Mouse (Mus musculus): ENCODE data around the gene Mindy4.
"Not testable (repeated sequence)": the region's sequence is repeated elsewhere in the genome, so short reads cannot be mapped to it uniquely, and the experiment has no call there.

Mindy4 gene

DNA sequence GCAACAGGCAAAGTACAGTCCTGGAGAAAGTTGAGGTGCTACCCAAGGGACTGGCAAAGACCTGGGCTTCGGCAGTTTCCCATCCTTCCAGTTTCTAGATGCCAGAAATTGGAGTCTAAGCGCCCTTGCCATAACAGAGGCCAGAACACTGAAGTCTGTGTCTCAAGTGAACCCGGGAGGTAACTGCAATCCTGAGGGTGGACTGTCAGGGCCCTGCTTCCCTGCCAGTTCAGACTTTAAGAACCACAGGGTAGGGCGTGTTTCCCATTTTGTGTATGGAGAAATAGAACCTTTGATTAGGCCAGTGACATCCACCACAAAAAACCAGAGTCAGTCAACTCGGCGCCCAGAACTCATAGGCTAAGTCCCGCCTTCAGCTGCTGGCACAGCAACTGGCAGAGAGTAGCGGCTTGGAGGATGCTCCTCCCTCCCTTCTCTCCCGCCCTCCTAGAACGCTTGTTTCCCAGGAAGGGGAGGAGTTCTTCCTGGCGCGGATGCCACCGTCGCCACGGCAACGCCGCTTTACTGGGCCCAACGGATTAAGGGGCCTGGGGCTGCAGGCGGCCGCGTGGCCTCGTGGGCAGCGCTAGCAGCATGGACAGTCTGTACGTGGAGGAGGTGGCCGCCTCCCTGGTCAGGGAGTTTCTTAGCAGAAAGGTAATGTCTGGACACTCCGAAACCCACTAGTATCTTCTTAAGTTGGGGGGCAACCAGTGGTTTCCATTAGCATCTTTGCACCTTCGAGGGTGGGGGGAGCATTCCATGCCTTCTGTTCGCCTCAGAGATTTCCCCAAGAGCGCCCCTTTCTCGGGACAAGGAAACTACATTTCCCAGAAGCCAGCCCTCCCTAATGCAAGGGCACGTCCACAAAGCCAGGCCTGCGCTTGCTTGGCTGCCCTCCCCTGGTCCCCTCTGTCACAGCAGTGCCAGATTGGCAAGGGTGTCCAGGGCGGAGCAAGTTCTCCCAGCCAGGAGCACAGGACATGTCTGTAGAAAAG is at the start of gene Mindy4:
TSS of gene Mindy4 (plus strand) at position 471 of the 998 bp plus-strand sequence.
- DNase-seq (ENCODE audit: low read depth), result peak; percentile 51

DNA sequence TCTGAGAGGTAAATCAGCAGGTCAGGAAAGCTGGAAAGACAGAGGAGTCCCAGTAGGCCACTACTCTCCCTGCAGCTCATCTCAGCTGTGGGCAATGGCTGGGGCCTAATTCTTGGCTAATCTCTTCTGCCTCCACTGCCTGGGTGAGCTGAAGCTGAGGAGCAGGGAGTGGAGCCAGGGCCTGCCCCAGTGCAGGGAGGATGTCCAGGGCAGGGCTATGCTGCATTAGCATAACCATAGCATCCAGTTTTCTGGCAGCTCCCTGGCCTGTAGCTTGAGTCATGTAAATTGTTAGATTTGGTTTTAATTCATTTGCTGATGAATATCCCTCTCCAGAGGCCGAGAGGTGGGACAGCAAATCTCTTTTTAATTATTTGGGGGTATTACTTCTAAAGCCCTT is 43.9 kb upstream of the Mindy4 start:
- DNase-seq (ENCODE audit: low read depth), result no peak

DNA sequence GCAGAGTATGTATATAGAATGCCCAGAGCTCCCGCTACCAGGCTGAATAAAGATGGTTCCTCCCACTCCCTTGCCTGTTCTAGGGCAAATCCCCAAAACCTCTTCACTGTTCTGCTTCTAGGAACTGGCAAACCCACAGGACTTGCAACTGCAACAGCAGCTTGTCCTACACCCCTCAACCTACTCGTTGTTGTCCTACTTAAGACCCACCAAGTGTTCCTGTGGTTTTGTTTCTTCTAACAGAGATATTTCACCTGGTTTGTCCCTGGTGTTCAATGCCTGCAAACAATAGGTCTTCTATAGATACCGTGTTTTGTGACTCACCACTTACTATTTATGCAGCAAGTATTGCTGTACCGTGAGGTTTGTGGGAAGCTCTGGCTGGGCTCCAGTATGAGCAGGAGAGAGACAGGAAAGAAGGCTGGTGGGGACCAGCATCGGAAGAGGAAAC is 41.8 kb upstream of the Mindy4 start:
- DNase-seq (ENCODE audit: low read depth), result no peak

DNA sequence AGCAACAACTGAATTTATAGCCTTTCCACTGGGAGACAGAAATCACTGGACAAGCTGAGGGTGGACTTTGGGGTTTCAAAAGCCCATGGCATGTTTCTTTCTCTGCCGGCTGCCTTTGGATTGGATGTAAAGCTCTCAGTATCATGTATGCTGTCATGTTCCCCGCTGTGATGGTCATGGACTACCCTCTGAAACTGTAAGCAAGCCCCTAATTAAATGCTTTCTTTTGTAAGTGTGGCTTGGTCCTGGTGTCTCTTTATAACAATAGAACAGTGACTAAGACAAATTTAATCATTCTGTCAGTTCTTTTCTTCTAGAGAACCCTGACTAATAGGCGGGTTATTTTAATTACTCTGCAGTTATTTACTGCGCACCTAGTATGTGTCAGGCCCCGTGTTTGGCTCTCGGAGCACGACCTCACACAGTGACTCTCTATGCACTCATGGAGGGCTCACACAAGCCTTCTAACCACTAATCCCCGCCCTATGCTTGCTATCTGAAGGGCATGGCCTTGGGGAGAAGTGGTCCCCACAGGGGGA is 40.1 kb upstream of the Mindy4 start:
- no peak for DNase-seq (ENCODE audit: low read depth)

DNA sequence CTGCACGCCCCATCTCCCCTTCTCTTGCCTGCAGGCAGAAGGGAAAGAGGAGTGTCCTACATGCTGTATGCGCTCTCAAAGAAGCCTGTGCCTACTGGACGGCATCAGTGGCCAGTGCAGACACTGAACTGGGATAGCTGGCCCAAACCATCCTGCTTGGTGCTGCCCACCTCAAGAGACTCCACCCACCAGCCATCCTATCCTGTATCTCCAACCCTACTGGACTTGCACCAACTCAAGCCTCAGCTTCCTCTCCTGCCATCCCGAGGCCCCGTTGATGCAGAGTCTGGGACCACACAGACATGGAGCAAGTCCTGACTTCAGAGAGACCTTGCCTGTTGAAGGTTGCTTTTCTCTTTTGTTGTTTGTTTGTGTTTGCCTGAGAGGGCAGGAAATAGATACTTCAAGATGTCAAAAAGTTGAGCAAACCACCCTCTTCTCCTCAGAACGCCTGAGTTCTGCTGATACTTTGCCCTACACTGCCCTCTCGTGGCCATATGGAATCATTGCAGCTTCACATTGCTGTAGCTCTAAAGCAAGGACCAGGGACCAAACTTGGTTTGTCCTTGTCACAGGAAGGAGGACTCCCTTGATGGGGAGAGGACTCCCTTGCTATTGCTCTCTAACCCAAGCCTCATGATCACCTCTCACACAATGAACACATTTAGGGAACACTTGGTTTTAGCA is 36.3 kb upstream of the Mindy4 start:
- peak; percentile 61 for DNase-seq (ENCODE audit: low read depth)

DNA sequence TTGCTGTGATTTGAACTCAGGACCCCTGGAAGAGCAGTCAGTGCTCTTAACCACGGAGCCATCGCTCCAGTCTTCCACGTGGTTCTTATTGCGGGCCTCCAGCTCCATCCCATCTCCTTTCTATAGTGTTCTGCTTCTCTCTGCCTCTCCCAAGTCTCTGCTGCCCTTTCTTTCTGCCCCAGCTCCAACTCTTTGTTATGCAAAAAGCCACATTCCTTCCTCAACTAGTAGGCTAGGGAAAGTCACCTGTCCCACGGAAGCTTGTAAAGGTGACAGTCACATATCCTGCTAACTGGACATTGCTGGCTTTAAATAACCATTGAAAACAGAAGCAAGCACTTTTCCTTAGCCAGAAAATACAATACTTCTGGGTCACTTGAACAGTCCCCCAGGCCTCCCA is 33.4 kb upstream of the Mindy4 start:
- DNase-seq (ENCODE audit: low read depth), result no peak

DNA sequence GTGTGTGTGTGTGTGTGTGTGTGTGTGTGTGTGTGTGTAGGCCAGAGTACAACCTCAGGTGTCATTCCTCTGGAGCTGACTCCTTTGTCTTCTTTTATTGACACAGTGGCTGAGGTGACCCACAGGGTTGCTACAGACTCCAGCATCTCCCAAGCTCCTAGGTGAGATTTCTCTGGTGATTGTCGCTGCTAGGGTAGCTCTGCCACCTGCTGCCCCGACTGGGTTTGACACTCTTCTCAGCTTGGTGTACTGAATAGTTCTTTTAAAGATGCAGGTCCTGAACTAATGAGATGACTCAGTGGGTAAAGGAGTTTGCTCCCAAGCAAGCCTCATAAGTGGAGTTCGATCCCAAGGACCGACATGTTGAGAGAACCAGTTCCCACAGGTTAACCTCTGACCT is 31.5 kb upstream of the Mindy4 start:
- DNase-seq (ENCODE audit: low read depth), result no peak

DNA sequence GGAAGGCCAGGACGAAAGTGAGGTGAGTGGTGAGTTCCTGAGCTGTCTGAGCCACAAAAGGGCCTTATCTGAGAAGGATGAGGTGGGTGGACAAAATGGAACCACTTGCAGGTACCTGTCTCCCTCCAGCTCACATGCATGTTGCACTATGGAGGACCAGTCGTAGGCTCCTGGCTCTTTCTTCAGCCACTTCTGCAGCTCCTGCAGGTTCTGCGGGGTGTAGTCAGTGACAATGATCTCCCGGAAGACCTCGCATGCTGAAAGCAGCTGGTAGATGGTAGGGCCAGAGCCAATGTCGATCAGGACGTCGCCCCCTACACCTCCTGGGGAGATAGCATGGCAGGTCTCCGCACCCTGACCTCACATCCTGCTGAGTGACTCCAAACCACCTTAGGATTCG is 30.0 kb upstream of the Mindy4 start:
- DNase-seq (ENCODE audit: low read depth), result no peak

DNA sequence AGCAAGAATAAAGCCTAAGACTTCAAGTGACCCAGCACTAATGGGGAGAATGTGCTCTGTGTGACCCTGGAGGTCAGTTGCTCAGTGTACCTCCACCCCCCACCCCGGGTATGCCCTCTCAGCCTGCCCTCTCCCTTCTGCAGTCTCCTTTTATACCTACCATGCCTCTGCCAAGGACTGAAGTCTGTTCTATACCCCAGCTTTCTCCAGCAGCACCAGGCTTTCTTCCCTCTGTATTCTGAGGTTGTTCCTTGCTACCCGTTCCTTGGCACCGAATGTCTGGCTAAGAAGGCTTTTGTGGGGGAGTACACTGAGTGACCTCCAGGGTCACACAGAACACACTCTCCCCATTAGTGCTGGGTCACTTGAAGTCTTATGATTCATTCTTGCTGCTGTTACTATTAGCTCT is 29.2 kb upstream of the Mindy4 start:
- no peak for DNase-seq (ENCODE audit: low read depth)

DNA sequence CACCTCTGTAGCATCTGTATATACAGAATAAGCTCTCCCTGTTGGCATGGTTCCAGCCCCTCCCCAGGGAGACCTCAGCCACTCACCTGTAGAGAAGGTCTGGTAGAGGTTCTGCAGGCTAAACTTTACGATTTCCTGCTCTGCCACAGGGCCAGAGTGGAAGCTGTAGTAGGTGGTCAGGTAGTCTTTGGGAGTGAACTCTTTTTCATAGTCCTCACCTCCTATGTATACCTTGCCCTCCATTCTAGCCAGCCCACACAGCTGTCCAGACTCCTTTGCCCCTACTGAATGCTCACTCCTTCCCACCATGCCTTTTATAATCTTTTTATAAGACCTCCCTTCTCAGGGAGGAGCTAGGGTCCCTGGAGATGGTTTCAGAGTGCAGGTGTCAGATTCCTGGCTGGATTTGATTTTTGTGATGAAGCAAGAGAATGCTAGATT is 28.4 kb upstream of the Mindy4 start, which contains the start of gene Inmt:
TSS of gene Inmt (minus strand) at position 303 of the 441 bp plus-strand sequence.
- DNase-seq (ENCODE audit: low read depth), result no peak

DNA sequence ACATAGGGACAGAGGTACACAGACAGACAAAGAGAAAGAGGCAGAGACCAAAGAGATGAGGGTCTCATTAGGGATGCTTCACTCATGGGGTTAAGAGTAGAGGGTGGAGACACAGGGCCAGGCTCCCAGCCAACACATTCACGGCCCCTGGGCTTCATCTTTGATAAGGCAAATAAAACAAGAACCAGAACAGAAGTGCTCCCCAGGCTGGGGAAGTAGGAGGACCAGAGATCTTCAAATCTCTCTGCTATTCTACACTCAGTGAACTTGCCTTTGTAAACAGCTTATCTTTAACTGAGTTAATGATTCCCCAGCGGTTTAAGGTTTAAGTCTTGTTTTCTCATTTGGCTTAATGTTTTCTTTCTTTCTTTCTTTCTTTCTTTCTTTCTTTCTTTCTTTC is 27.7 kb upstream of the Mindy4 start:
- DNase-seq (ENCODE audit: low read depth), result no peak

DNA sequence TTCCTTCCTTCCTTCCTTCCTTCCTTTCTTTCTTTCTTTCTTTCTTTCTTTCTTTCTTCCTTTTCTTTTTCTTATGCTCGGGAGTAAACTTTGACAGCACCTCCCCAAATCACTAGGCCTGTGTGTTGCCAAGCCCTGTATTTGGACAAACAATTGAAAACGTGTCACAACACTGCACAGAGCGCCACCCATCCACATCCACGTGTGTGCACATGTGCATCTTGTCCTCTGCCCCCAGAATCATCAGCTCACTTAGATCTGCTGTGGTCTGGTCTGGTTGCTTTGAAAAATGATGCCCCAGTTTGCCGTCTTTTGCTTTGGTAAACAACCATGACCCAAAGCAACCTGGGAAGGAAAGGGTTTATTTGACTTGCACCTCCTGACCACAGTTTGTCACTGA is 27.3 kb upstream of the Mindy4 start:
- DNase-seq (ENCODE audit: low read depth), result no peak

DNA sequence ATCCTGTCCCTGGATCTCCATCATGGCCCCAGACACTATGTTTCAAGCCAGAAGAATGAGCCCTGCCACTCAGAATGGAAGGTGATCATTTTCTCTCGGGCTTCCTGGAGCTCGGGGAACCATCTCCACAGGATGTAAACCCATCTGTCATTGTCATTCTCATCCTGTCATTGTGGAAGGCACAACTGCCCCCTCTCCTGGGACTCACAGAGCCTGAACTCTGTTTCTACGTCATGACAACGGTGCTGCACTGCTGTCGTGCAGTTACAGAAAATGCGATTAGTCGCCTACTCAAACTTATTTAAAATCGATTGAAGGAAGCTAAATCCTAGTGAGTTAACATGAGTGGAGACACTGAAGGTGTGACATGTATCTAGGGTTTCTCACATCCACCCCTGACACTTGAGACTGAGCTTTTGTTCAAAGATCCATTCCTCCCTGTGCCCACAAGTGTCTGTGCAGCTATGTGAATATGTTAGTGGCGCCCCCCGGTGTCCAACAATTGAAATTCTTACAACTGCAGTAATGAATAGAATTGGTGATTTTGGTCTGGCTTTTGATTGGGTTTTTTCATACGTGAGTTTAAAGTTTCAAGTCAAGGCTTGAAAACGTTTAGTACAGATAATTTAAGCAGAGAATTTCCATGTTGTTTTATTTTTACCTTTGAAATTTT is 26.0 kb upstream of the Mindy4 start:
- DNase-seq (ENCODE audit: low read depth), result no peak

DNA sequence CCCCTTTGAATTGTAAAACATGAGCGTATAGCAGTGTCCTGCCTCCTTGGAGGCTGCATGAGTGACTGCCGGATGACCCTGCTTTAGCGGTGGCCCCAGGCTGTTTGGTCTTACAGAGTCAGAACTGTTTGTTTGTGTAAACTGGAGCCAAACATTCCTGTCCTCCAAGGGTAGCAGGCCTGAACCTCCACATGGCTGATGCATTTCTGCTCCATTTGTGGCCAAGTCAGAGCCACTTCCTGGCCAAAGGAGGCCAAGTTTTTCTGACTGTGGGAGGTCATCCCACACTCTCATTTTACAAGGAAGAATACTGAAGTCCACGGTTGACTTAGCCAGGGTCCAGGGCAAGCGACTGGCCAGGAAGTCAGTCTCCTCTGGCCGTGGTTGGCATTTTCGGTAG is 23.6 kb upstream of the Mindy4 start:
- no peak for DNase-seq (ENCODE audit: low read depth)

DNA sequence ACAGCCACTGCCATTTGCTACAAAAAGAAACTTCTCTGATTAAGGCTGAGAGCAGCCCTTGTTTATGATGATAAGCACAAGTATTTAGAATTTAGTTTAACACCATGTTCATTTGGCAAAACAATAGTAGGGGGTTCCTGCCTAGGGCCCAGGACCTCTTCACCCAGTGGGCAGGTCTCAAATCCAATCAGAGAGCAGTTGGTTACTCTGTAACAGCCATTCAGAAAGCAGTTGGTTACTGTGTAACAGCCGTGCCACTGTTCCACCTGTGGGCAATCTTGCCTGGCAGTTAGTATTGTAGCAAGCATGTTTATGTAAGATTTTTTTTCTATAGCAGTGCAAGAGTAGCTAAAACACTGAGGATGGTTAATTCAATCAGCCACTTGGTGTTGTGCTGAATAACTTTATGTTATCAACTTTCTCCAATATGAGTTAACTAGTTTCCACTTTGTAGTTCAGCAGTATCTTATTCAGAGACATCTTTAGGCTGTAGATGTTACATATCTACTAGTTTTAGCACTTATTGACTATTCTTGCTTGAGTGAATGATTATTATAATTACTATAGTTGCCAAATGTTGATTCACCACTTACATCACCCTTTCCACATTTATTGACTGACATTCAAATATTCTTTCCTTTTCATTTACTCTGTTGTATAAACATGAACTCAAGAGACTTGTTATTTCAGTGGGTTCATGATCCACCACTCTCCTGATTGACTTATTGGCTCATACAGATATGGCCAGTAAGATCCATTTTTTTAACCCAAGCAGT is 20.3 kb upstream of the Mindy4 start:
- no peak for DNase-seq (ENCODE audit: low read depth)

DNA sequence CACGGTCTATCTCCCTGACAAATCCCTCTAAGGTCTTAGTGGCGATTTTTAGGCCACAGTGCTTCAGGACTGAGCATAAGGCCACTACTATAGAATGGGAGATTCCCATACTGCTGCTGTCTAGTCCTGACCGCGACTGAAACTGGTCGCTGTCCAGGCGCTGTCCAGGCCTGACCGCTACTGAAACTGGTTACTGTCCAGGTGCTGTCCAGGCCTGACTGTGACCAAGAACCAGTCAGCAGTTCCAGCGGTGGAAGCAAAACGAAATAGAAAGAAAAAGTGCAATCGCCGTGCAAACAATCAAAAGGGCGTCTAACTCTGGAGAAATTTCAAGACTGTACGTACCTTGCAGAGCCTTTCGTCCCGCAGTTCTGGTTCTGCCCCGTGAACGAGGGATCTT is 15.4 kb upstream of the Mindy4 start:
- DNase-seq (ENCODE audit: low read depth), result not testable (repeated sequence)

DNA sequence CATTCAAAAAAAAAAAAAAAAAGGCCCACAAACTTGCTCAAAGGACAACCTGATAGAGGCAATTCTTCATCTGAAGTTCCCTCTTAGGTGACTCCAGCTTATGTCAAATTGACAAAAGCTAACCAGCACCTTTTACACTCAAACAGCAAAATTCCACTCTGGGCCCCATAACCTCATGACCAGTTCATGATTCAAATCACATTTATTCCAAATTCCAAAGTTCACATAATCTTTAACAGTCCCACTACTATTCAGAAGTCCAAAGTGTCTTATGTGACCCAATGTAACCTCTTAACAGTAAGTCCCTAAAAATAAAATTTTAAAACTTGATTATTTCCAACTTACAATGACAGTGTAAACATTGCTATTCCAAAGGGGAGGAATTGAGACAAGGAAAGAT is 13.8 kb upstream of the Mindy4 start:
- DNase-seq (ENCODE audit: low read depth), result no peak

DNA sequence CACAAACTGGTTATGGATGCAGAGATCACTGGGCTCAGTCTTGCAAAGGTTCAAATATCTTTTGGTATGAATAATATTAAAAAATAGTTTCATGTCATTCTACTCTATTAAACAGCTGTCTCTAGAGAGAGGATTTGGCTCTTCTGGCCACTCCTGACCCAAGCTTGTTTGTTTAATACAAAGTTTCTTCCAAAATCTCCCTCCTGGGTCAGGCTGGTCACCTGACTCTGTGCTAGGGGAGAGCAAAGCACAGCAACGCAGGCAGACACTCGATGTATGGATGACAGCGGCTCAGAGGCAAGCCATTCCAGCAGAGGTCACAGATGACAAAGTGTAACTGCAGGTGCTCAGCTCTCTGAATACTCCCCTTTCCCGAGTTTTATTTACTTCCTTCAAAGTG is 11.6 kb upstream of the Mindy4 start:
- DNase-seq (ENCODE audit: low read depth), result no peak

DNA sequence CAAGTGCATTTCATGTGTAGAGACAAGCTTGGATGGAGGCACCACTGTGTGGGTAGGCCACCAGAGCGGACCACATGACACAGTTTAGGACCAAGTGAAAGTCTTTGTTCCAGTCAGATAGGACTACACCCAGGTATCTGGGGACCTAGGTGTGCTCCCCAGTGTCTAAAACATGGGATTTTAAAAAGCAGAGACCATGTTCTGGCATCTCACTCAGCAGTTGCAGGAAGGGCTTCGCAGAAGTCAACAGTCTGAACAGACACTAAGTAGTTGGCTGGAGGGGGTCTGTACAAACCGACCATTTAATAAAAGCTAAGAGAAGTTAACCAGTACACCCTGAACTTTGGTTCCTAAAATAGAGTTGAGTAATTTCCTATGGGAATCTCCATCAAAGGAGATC is 10.0 kb upstream of the Mindy4 start:
- DNase-seq (ENCODE audit: low read depth), result no peak

DNA sequence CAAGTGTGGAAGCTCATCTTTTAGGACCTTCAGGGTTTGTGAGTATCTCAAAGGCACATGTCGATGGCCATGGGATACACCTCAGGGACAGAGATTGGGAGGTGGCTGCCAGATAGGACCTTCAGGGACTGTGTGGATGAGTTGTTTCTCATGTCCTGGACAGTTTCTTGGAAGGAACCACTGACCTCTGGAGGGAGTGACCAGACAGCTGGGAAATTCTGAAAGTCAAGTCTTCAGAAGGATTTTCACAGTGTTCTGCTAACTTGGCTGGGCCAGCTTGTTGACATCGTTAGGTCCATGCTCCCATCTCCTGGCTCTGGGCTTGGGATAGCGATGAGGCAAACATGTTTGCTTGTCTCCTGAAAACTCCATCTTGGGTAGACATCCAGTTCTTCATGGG is 4.1 kb upstream of the Mindy4 start:
- DNase-seq (ENCODE audit: low read depth), result no peak

DNA sequence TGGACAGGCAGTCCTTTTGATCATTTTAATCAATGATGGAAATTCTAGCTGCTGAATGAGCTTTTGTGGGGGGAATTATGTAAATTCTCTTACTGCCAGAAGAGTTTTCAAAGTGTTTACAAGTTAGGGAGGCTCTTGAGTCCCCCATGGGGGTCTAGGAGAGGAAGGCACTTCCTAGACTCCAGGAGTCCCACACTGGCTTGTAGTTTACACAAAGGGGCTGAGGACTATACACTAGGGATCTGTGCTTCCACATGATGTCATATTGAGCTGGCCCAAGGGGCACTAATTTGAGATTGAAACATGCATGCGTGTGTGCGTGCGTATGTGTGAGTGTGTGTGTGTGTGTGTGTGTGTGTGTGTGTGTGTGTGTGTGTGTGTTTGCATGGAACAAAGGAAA is 748 bp downstream of the Mindy4 start:
- no peak for DNase-seq (ENCODE audit: low read depth)
